Mouse (Mus musculus) lung, postnatal 0 days (tissue): ENCODE data around the gene Klhl29.

Experiments
- CTCF ChIP-seq: IDR thresholded peaks from 2 replicates; pipeline ENCODE4 v1.5.1; 2016; ENCODE audit warnings: antibody characterized with exemption, mild to moderate bottlenecking
- EP300 ChIP-seq: IDR thresholded peaks from 2 replicates; pipeline ENCODE4 v1.6.1; 2016; ENCODE audit warnings: antibody characterized with exemption, mild to moderate bottlenecking, control low read depth

DNA sequence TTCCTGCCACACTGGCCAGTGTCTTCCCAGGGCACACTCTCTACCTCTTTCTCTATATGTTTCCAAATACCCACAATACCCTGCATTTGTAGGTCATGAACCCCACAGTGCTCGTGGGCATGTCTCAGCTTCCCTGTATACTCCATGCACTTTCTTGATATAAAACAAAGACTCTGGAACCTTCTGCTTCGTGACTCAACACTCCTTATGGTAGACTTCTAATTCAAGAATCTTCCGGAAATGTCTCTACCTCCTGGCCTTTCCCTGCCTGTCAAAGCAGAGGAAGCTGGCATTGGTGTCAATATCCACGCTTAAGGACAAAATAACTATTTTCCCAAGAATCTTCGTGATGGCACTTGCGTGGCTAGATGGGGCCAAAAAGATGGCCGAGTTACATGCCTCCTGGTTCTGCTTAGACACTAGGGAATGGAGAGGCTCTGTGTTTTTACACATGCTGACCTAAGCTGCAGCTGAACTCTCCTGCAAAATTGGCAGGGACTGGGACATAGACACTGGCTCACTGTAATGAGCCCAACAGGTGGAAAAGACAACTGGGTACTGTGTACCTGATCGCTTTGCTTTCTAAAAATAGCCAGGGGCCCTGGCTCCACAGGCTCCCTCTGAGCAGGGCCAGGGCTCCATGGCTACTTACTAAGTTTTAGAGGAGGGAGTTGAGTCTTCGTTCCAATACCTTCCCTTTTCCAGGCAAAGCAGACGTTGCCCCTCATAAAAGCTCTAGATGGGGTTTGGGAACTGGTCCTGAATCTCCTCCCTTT lies 130.9 kb downstream of the Klhl29 start:
- TF ChIP-seq CTCF = no peak
- no peak for TF ChIP-seq EP300
